Mouse (Mus musculus) left cerebral cortex, postnatal 10 days (tissue): ENCODE measurements at regions not wholly inside any gene's neighbourhood (a gene's known extent, or its start where the extent isn't known, plus 50 kb on each side); places are given as distances from the start of the nearest gene placed in this dataset.
A peak's percentile ranks its signal among the peaks of the same experiment; 100 is the strongest.

ENCODE experiments used
- DNase-seq, 2 experiments: peaks; one replicate each; pipeline ENCODE4 v3.0.0; 2021 to 2022; ENCODE audit warnings: low spot score in 2 of 2, mixed read lengths in 1 of 2; ENCODE audit errors: extremely low spot score in 1 of 2
- intact Hi-C: fragments of 180-260 bp; cut with DNase I; formaldehyde crosslinking; loops from one replicate; pipeline ENCODE4 v1.15.1; 2025

- intact Hi-C loops, result no loop called here
- no peak for DNase-seq
Observed at GRCm38 (mm10) chr1:42365648-42366324, 329.8 kb upstream of the Pou3f3 start.

- intact Hi-C loops, result no loop called here
- DNase-seq, result no peak
Observed at GRCm38 (mm10) chr1:42387919-42388684, 307.5 kb upstream of the Pou3f3 start.

- intact Hi-C loops, result no loop called here
- no peak for DNase-seq
Observed at GRCm38 (mm10) chr1:42388740-42389139, 306.8 kb upstream of the Pou3f3 start.

- no peak for DNase-seq
- intact Hi-C loops, result no loop called here
Observed at GRCm38 (mm10) chr1:42395651-42396260, 299.8 kb upstream of the Pou3f3 start.

- intact Hi-C loops, result no loop called here
- DNase-seq, result no peak
Observed at GRCm38 (mm10) chr1:42398461-42399154, 297.0 kb upstream of the Pou3f3 start.

- intact Hi-C loops, result no loop called here
- no peak for DNase-seq
Observed at GRCm38 (mm10) chr1:42415817-42416538, 279.6 kb upstream of the Pou3f3 start.

GRCm38 (mm10) chr1:42416539-42417218, 278.9 kb upstream of the Pou3f3 start:
- intact Hi-C loops, result no loop called here
- no peak for DNase-seq

- DNase-seq, result peak in 1 of 2 experiments; percentile 27
- intact Hi-C loops, result no loop called here
Observed at GRCm38 (mm10) chr1:42417815-42418214, 277.8 kb upstream of the Pou3f3 start.

- intact Hi-C loops, result no loop called here
- DNase-seq, result no peak
Observed at GRCm38 (mm10) chr1:42418233-42418632, 277.3 kb upstream of the Pou3f3 start.

GRCm38 (mm10) chr1:42436366-42436998, 259.1 kb upstream of the Pou3f3 start:
- no peak for DNase-seq
- intact Hi-C loops, result no loop called here

GRCm38 (mm10) chr1:42468365-42468764, 227.2 kb upstream of the Pou3f3 start:
- intact Hi-C loops, result no loop called here
- no peak for DNase-seq

- intact Hi-C loops, result no loop called here
- no peak for DNase-seq
Observed at GRCm38 (mm10) chr1:42471846-42472494, 223.6 kb upstream of the Pou3f3 start.

- intact Hi-C loops, result no loop called here
- no peak for DNase-seq
Observed at GRCm38 (mm10) chr1:42472495-42473230, 222.9 kb upstream of the Pou3f3 start.

GRCm38 (mm10) chr1:42474197-42474596, 221.4 kb upstream of the Pou3f3 start:
- no peak for DNase-seq
- intact Hi-C loops, result no loop called here

GRCm38 (mm10) chr1:42474831-42475230, 220.7 kb upstream of the Pou3f3 start:
- DNase-seq, result no peak
- intact Hi-C loops, result no loop called here

GRCm38 (mm10) chr1:42475629-42476028, 219.9 kb upstream of the Pou3f3 start:
- intact Hi-C loops, result no loop called here
- no peak for DNase-seq
